Mouse (Mus musculus): ENCODE measurements at regions not wholly inside any gene's neighbourhood (a gene's known extent, or its start where the extent isn't known, plus 50 kb on each side); places are given as distances from the start of the nearest gene placed in this dataset.

DNA sequence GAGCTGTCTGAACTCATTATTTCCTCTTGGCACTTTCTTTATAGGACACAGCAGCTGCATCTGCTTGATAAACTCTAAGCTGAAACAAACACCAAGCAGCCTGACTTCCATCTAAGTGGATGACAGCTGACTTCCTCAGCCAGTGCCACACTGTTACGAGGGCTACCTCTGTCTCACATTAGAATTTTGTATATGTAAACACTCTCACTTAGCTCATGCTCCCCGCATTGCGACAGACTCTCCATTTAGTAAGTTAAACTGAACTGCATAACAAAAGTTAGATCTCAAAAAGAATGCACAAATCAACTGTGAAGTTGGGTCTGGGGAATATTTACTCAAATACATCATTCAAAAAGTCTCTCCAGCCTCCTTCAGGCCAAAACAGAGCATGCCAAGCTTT, 432.1 kb downstream of the Dcdc2c start:
- no peak for TF ChIP-seq CTCF (IDR thresholded peaks at IDR 0.05; ENCODE audit: low read depth, low read length)
- TF ChIP-seq GATA1 (IDR thresholded peaks at IDR 0.05; ENCODE audit: borderline replicate concordance, low read length) = no peak
- no peak for TF ChIP-seq POLR2AphosphoS5 (IDR thresholded peaks at IDR 0.05; ENCODE audit: insufficient replicate concordance, low read depth, low read length)

Data from G1E (cell line).